Mouse (Mus musculus) thymus, postnatal 10 days (tissue): ENCODE results near the gene Orai2.
"Not testable (repeated sequence)": the region's sequence is repeated elsewhere in the genome, so short reads cannot be mapped to it uniquely, and the experiment has no call there.

Source experiments
- DNase-seq, 2 experiments: peaks; one replicate each; pipeline ENCODE4 v3.0.0; 2021; ENCODE audit warnings: low spot score in 2 of 2

Gene Orai2

GRCm38 (mm10) chr5:136173606-136174463 lies 3.3 kb upstream of the Orai2 start:
- DNase-seq: peak; percentile 54 to 55

GRCm38 (mm10) chr5:136172939-136173338 lies 2.4 kb upstream of the Orai2 start:
- DNase-seq: no peak

GRCm38 (mm10) chr5:136171363-136172341 lies 1.1 kb upstream of the Orai2 start:
- no peak for DNase-seq

DNA sequence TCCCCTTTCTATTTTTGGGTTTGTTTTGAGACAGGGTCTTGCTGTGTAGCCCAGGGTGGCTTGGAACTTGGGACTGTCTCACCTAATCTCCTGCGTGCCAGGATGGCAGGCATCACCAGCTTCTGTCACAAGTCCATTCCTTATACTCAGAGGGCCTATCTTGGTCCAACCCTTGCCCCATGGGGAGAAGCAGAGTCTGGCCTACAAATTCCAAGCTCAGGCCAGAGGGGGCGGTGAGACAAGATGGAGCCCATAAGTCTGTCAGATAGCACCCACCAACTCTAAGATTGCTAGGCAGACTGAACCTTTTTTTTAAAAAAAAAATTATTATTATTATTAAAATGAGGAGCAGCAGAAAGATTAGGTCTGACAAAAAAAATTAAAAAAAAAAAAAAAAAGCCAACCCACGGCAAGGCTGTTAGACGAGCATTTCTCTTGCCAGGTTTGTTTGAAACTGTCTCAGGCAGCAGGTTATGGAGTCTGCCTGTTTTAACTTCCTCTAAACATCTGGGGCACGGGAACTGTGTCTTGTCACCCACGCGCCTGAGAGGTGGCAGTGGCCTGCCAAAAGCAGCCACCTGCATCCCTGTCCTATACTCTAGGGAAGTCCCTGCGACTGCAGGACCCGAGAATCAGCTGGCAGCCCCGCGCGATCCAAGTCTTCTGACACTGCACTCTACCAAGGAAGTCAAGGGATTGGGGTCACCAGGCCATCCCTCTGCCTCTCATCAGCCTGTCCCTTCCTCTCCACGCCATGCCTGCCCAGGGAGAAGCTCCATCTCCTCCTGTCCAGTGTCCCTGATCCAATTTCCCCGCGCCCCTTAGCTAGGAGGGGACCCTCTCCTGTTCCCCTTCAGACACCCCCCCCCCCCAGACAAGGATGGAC lies 644 bp downstream of the Orai2 start:
- peak; percentile 68 to 71 for DNase-seq

GRCm38 (mm10) chr5:136168071-136168470 lies 2.4 kb downstream of the Orai2 start:
- no peak for DNase-seq

DNA sequence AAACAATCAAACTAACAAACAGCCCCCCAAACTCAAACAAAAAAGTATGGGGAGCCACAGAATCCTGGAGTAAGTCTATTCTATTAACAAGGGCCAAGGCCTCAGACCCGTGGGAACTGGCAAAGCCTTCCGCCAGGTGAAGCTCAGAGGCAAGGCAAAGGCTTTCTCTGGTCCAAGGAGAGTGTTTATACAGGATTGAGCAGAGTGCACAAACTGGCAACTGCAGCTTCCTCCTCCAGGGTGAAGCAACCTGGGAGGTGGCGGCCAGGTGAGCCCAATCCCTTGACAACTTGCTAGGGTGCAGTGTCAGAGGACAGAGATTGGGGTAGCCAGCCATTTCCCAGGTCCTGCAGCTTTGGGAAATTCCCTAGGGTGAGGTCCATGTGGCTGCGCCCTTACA lies 3.2 kb downstream of the Orai2 start:
- DNase-seq: no peak

GRCm38 (mm10) chr5:136165246-136165645 lies 5.3 kb downstream of the Orai2 start:
- DNase-seq: no peak

- DNase-seq: no peak
Measured at GRCm38 (mm10) chr5:136163807-136164474, 6.6 kb downstream of the Orai2 start.

GRCm38 (mm10) chr5:136160084-136160483 lies 10.4 kb downstream of the Orai2 start:
- not testable (repeated sequence) for DNase-seq

DNA sequence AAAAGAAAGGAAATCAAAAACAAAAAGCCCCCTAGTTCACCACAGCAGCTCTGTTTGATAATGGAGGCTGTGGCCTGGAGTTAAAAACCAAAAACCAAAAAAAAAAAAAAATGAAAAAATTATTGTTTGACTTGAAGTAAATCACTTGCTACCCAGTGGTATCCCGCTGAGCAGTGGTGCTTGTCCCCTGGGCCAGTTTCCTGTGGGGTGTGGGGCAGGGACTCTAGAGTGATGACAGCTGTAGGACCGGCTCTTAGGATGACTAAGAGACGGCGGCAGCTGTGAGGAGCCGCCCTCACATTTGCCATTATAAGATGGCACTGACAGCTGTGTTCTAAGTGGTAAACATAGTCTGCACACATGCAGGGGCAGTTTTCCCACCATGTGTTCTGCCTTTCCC lies 15.1 kb downstream of the Orai2 start:
- DNase-seq: no peak

DNA sequence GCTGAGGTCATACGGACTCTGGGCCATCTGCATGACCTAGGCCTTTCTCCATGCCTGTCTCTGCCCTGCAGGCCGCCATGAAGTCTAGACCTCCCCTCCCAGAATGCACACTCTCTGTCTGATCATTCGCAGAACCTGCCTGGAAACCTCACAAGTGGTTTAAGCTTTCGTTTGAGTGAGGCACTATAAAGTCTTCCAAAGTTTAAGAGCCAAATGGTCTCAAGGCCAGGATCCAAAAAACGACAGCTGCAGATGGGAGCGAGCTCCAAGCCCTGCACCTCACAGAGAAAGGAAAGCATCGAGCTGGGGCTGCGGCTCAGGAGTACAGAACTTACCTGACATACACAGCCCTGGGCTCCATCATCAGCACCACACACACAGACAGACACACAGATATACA lies 18.1 kb downstream of the Orai2 start:
- DNase-seq: no peak

DNA sequence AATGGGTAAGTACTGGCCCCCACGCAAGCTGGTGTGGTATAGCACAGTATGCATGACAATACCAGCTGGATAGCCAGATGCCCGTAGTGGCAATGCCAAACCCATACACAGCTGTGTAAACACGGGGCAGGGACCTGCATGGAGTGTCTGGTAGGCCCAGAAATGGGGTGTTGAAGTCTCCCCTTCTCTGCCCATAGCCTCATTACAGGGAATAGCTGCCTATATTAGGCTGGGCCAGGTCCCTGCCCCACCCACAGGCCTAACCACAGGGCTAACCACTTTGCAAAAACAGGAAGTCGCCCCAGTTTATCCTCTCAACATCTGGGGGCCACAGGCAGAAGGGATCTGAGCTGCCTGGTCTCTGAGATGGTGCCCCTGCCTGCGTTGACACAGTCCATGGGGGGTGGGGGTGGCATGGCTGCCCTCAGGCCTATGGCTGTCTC lies 21.4 kb downstream of the Orai2 start:
- DNase-seq: peak; percentile 54 to 61

- no peak for DNase-seq
Measured at GRCm38 (mm10) chr5:136147704-136148103, 22.8 kb downstream of the Orai2 start.

GRCm38 (mm10) chr5:136146936-136147335 lies 23.6 kb downstream of the Orai2 start:
- peak; percentile 75 to 79 for DNase-seq

DNA sequence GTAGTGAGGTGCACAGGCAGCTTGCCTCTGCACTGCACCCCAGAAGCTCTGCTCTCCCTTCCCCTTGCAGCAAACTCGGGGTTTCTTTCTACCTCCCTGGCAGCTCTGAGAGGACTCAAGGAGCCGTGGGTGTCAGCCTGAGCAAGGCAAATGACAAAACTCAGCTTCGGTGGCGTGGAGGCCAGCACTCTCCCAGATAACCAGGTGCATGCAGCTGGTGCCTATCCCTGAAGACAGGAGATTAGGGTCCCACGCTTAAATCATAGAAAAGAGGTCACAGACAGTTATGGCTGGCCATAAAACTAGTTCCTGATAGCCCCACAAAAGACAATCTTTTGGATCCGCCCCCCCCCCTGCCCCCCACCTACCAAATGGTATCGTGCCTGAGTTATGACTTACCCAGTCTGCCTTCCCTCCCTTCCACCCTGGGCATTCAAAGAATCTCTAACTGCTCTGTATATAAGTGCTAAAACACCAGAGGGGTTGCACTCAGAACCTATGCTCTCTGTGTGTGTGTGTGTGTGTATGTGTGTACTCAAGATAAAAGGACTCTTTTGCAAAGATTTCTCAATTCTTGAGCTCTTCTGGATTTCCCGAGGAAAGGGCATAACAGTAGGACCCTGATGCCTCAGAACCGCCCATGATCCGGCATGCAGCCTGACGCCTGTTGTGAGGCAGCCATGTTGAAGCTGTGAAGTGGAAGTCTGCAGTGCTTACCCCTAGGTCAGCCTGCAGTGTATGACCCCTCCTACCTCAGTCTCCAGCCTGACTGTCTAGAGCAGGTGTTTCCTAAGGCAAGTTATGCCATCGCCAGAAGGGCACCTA lies 25.7 kb downstream of the Orai2 start:
- DNase-seq: no peak

GRCm38 (mm10) chr5:136143161-136143755 lies 27.3 kb downstream of the Orai2 start:
- no peak for DNase-seq

DNA sequence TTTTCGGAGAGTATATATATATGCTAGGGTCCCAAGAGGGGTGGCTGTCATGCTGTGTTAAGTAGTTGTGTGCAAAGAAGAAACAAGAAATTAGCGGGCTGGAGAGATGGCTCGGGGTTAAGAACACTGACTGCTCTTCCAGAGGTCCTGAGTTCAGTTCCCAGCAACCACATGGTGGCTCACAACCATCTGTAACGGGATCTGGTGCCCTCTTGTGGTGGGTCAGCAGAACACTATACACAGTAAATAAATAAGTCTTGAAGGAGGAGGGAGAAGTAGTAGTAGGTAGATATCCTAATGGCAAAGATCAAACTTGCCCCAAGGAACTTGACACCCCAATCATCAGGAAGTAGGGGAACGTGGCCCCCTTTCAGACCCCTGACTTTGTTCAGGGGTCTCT lies 27.8 kb downstream of the Orai2 start:
- DNase-seq: no peak

DNA sequence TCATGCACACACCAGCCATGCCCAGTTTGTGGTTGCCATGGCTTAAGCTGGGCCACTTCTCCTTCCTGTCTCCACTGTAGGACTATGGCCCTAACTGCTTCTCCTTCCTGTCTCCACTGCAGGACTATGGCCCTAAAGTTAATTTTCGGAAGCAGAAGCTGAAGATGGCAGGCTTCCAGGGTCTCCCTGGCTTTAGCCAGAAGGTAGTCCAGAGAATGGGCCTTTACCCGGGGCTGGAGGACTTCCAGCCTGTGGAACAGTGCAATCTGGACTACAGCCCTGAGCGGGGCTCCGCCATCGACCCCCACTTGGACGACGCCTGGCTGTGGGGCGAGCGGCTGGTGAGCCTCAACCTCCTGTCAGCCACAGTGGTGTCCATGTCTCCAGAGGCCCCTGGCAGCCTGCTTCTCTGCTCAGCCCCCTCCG lies 30.4 kb downstream of the Orai2 start:
- DNase-seq: no peak

DNA sequence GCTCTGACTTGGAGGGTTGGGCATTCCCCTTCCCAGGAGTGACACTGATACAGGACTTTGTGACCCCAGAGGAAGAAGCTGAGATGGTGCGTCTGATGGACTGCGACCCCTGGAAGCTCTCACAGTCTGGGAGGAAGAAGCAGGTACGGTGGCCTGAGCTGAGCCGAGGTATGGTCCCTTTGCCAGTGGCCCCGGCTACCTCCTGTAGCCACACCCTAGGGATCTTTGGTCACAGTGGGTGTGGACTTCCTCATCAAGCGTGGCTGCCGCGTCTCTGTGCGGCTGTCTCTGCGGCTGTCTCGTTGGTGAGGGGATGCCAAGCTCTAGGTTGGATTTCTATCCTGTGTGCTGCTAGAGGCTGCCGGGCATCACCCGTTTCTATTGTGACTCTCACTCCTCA lies 31.1 kb downstream of the Orai2 start:
- DNase-seq: no peak
